Mouse (Mus musculus) T-helper 1 cell (primary cell): ENCODE data around the gene Olfr1249.
"Not testable (repeated sequence)": the region's sequence is repeated elsewhere in the genome, so short reads cannot be mapped to it uniquely, and the experiment has no call there.

Experiments used
- in situ Hi-C: fragments of 300-600 bp; cut with MboI, MseI; formaldehyde crosslinking; loops from one replicate; pipeline ENCODE4 v1.15.1; 2025; ENCODE audit warnings: high pct_unique_total_duplicates

The Olfr1249 gene

DNA sequence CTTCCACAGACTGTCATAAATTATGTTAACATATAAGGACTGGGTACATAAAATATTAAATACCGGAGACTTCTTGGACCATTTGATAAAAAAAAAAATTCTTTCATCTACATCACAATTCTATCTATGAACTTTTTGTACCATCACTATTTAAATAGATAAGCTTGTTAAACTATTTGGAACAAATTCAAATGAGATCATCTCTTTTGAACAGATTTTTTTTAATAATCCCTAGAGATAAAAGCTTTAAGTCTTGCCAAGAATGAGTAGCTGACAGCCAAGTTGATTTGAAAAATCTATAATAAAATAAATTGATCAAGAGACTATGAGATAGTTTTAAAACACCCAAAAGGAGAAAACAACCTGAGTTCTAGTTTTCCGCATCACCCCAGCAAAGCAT is at the start of gene Olfr1249:
Olfr1249 (minus strand) TSS at position 101 of the 400 bp plus-strand sequence.
- in situ Hi-C loops = no loop called here

DNA sequence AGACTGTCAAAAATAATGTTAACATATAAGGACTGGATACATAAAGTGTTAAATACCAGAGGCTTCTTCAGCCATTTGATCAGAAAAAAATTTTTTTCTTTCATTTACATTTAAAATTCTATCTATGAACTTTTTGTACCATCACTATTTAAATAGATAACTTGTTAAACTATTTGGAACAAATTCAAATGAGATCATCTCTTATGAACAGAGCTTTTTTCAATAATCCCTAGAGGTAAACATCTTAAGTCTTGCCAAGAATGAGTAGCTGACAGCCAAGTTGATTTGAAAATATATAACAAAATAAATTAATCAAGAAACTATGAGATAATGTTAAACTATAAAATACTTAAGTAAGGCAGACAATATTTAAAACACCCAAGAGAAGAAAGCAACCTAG is 37.1 kb upstream of the Olfr1249 start, which contains the start of gene Olfr1251:
Olfr1251 (minus strand) TSS at position 101 of the 400 bp plus-strand sequence.
- in situ Hi-C loops = no loop called here

- in situ Hi-C loops = no loop called here
Measured at GRCm38 (mm10) chr2:89661367-89661766, 26.6 kb upstream of the Olfr1249 start, which contains the start of gene Olfr1250. Olfr1250 (minus strand) TSS chr2:89661467.

GRCm38 (mm10) chr2:89618145-89618544 is 16.6 kb downstream of the Olfr1249 start, which contains the start of gene Olfr1248:
Olfr1248 (minus strand) TSS chr2:89618245.
- in situ Hi-C loops = not testable (repeated sequence)

- in situ Hi-C loops = no loop called here
Measured at GRCm38 (mm10) chr2:89614030-89614429, 20.8 kb downstream of the Olfr1249 start, which contains the start of gene Olfr1247. Olfr1247 (minus strand) TSS chr2:89614130.

DNA sequence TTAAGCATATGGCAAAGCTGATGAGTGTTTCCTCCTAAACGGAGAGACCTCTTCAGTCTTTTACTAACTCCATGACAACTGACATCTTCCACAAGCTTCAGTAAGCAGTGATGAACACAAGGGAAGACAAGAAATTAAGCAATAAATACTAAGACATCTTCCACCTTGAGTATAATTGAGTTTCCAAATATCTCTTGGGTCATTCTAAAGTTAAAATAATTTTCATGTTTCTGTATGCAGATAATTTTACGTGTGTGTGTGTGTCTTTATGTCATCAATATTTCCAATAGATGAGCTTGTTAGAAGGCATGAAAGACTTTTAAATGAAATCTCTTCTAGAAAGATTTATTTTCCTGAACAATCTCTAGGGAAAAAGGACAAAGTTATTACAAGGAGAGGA is 41.7 kb downstream of the Olfr1249 start, which contains the start of gene Olfr1246:
Olfr1246 (minus strand) TSS at position 101 of the 400 bp plus-strand sequence.
- in situ Hi-C loops = no loop called here
